Mouse (Mus musculus) stomach, embryonic 15.5 days (tissue): Measurements from ENCODE around the gene Snapin. TPM values are rescaled to one million over a fixed set of nuclear protein-coding genes. Genes with fewer than 3 reads are reported as not detected.

Experiments
- ATAC-seq: fragments of 200-750 bp; cut with Nextera tagmentation; 2 replicates; pipeline ENCODE4 v1.8.0; 2017; ENCODE audit warnings: low read depth, moderate number of reproducible peaks, moderate TSS enrichment; ENCODE audit not compliant: insufficient read depth, low FRiP score
- H3K27ac ChIP-seq: fragments of 300-500 bp; sonication (generic); 2 replicates; pipeline ENCODE4 v1.5.1; 2015; ENCODE audit warnings: mild to moderate bottlenecking, inconsistent platforms
- H3K27me3 ChIP-seq: fragments of 300-500 bp; sonication (generic); replicated peaks from 2 replicates; pipeline ENCODE4 v1.6.1; 2015; ENCODE audit warnings: inconsistent platforms
- H3K36me3 ChIP-seq: fragments of 300-500 bp; sonication (generic); 2 replicates; pipeline ENCODE4 v1.6.1; 2015; ENCODE audit warnings: inconsistent platforms
- H3K4me1 ChIP-seq: fragments of 300-500 bp; sonication (generic); 2 replicates; pipeline ENCODE4 v1.6.1; 2015; ENCODE audit warnings: inconsistent platforms
- H3K4me2 ChIP-seq: fragments of 300-500 bp; sonication (generic); 2 replicates; pipeline ENCODE4 v1.6.1; 2015; ENCODE audit warnings: mild to moderate bottlenecking, inconsistent platforms
- H3K4me3 ChIP-seq: fragments of 300-500 bp; sonication (generic); replicated peaks from 2 replicates; pipeline ENCODE4 v1.5.1; 2015; ENCODE audit warnings: inconsistent platforms
- H3K9ac ChIP-seq: fragments of 300-500 bp; sonication (generic); 2 replicates; pipeline ENCODE4 v1.6.1; 2015; ENCODE audit warnings: inconsistent platforms
- H3K9me3 ChIP-seq: fragments of 300-500 bp; sonication (generic); 2 replicates; pipeline ENCODE4 v1.6.1; 2016; ENCODE audit warnings: inconsistent platforms
- WGBS: fragments of 180-500 bp; shearing (Covaris S2); methylation state at CpG from one replicate; pipeline ENCODE4 v1.1.7; 2015; 5-methylcytosine and 5-hydroxymethylcytosine counted together
- polyA plus RNA-seq: library from polyadenylated mRNA; unstranded; fragments of >200 nt; fragmentation: Nextera tagmentation; extraction: Ambion mirVana; gene quantifications from 2 replicates; pipeline ENCODE4 v1.2.1, GENCODE M21; 2015

Gene Snapin
- polyA plus RNA-seq, 1 experiment from 2014 or later: 71.6 TPM

DNA sequence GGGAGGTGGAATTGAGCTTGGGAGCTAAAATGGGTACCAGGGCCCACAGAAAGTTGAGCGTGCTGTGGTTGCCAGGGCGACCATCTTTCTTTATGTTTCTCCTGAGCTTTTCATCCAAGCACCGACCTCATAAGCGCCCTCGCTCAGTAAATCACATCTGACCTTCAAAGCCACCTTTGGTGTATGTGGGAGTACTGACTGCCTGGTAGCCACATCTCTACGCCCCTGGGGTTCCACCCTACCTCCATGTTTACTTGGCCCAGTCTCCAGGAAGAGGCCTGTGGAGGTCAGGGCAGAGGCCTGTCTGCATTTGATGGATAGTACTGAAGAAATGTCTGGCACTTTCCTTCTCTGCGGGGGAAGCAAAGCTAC is 43.7 kb downstream of the Snapin start:
- Histone ChIP-seq H3K27ac (peak overlapping the region; percentile 89), H3K9ac (no peak overlapping the region), H3K27me3 (no peaks in the 10 kb centered on the region), H3K4me3 (peak overlapping the region; percentile 25), H3K9me3 (no peaks in the 10 kb centered on the region), H3K4me1 (peaks cover 8% of the 10 kb centered on the region), H3K4me2 (peak overlapping the region; percentile 57), H3K36me3 (no peaks in the 10 kb centered on the region)
- ATAC-seq: peak; percentile 6; the same call in 1 of the 2 replicates
- WGBS: 39% methylated on average over 7 of the region's 7 CpGs

DNA sequence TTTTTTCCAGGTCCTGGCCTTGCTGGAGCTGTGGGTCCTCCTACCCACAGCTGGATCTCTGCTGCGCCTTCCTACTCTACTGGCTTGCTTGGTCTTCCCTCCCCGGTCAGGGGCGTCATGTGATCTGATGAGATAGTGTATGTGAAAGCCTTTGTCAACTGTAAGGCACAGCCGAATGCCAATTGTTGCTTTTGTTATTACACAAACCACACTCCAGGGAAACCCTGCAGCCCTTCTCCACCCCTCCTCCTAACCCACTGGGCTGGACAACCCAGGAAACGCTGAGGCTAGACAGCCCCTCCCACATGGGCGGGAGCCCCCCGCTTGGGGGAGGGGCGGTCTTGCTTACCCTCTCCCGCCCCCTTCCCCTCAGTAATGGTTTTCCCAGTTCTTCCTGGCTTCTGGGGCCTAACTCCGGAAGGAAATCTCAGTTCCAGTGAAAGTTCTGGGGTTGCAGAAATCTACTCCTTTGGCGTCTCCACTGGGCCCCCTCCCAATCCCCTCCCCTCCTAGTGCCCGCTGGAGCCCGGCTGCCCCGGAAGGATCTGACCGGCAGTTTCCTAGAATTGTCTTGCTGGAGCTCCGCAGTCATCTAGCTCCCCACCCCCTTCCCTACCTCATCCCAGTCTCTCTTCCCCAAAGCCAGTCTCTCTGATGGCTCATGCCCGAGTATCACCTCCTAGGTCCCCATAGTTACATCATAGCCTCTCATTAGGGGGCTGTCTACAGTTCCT is 44.3 kb downstream of the Snapin start:
- peak; percentile 93 for ATAC-seq
- Histone ChIP-seq H3K4me3 (peak overlapping the region; percentile 25), H3K4me2 (peak overlapping the region; percentile 57), H3K27ac (peak overlapping the region; percentile 89), H3K36me3 (no peaks in the 10 kb centered on the region), H3K9ac (peak overlapping the region; percentile 16), H3K9me3 (no peaks in the 10 kb centered on the region), H3K27me3 (no peaks in the 10 kb centered on the region), H3K4me1 (peaks cover 8% of the 10 kb centered on the region)
- 0% methylated on average over 17 of the region's 17 CpGs for WGBS

DNA sequence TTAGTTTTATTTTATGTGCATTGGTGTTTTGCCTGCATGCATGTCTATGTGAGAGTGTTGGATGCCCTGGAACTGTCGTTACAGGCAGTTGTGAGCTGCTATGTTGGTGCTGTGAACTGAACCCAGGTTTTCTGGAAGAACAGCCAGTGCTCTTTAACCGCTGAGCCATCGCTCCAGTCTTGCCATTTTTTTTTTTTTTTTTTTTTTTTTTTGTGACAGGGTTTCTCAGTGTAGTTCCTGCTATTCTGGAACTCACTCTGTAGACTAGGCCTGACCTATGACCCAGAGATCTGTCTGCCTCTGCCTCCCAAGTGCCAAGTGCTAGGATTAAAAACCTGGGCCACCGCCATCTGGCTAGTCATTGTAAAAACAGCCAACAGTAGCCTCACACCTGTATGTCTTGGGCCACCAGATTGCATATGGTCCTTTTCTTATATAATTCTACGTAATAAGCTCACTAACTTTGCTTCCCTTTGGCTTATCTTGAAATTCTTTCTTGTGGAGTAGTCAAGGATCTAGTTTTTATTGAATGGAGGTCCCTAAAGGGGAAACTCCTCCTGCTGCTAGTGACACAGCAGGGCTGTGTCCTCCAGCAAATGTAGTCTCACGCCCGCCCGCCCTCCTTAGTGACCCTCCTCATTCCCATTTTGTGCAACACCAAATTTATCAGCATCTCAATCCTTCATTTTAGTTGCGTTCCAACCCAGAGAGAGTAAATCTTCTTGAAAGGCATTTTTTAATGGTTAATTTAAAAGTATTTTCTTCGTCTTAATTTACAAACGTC is 45.2 kb downstream of the Snapin start:
- H3K4me1 ChIP-seq: peaks cover 6% of the 10 kb centered on the region
- no peak for ATAC-seq
- peak overlapping the region; percentile 89 for H3K27ac ChIP-seq
- H3K4me3 ChIP-seq: no peak overlapping the region
- no peaks in the 10 kb centered on the region for H3K27me3 ChIP-seq
- H3K4me2 ChIP-seq: peak overlapping the region; percentile 57
- H3K36me3 ChIP-seq: no peaks in the 10 kb centered on the region
- WGBS: 59% methylated on average over 11 of the region's 11 CpGs
- H3K9ac ChIP-seq: no peak overlapping the region
- no peaks in the 10 kb centered on the region for H3K9me3 ChIP-seq

DNA sequence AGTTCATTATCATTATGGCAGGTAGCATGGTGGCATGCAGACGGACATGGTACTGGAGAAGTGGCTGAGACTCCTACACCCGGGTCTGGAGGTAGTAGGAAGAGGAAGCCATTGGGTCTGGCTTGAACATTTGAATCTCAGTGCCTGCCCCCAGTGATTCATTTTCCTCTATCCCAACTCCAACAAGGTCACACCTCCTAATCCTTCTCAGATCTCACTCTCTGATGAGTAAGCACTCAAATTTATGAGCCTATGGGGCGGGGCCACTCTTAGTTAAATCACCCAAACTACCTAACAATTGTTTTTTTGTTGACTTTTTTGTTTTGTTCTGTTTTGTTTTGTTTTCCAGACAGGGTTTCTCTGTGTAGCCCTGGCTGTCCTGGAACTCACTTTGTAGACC is 46.9 kb downstream of the Snapin start:
- no peaks in the 10 kb centered on the region for H3K36me3 ChIP-seq
- H3K4me2 ChIP-seq: no peak overlapping the region
- no peak overlapping the region for H3K27ac ChIP-seq
- H3K4me1 ChIP-seq: peaks cover 6% of the 10 kb centered on the region
- no peak overlapping the region for H3K4me3 ChIP-seq
- WGBS: 90% methylated on average over 3 of the region's 3 CpGs
- no peaks in the 10 kb centered on the region for H3K27me3 ChIP-seq
- H3K9me3 ChIP-seq: no peaks in the 10 kb centered on the region
- ATAC-seq: no peak
- no peak overlapping the region for H3K9ac ChIP-seq

DNA sequence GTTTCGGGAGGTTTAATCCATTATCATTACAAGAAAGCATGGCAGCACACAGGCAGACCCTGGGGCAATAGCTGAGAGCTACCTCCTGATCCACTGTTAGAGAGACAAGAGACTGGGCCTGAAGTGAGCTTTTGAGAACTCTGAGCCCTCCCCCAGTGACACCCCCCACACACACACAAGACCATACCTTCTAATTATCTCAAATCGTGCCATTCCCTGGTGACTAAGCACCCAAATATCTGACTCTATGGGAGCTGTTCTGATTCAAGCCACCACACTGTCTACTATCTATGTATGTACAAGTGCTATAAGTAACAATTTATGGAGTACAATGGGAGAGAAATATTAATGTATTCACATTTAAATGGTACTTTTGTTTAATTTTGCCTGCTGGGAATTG is 50.1 kb downstream of the Snapin start:
- H3K27ac ChIP-seq: no peak overlapping the region
- no peak overlapping the region for H3K4me2 ChIP-seq
- no peak overlapping the region for H3K9ac ChIP-seq
- H3K4me1 ChIP-seq: no peaks in the 10 kb centered on the region
- no peaks in the 10 kb centered on the region for H3K36me3 ChIP-seq
- H3K27me3 ChIP-seq: no peaks in the 10 kb centered on the region
- 82% methylated on average over 2 of the region's 2 CpGs for WGBS
- ATAC-seq: no peak
- H3K9me3 ChIP-seq: no peaks in the 10 kb centered on the region
- H3K4me3 ChIP-seq: no peak overlapping the region

Other genes starting within 250 kb of the Snapin start
- 21.4 and 22.5 TPM in 2 replicates for gene Creb3l4, start 247.5 kb downstream of the Snapin start, polyA plus RNA-seq
- gene Slc39a1, start 242.9 kb downstream of the Snapin start, polyA plus RNA-seq: 104 and 111 TPM in 2 replicates
- 16.5 and 22.3 TPM in 2 replicates for gene Crtc2, start 236.9 kb downstream of the Snapin start, polyA plus RNA-seq
- gene Dennd4b, start 225.8 kb downstream of the Snapin start, polyA plus RNA-seq: 4.0 and 4.2 TPM in 2 replicates
- 10.5 and 10.8 TPM in 2 replicates for gene Gatad2b, start 197.9 kb downstream of the Snapin start, polyA plus RNA-seq
- 14.5 and 16.1 TPM in 2 replicates for gene Slc27a3, start 101.1 kb downstream of the Snapin start, polyA plus RNA-seq
- 27.0 and 29.2 TPM in 2 replicates for gene Ints3, start 57.4 kb downstream of the Snapin start, polyA plus RNA-seq
- gene Npr1, start 25.2 kb downstream of the Snapin start, polyA plus RNA-seq: 5.3 and 5.7 TPM in 2 replicates
- gene Ilf2, start 14.9 kb downstream of the Snapin start, polyA plus RNA-seq: 151 and 168 TPM in 2 replicates
- 126 and 134 TPM in 2 replicates for gene Chtop, start 18.5 kb upstream of the Snapin start, polyA plus RNA-seq
- 66.9 and 75.9 TPM in 2 replicates for gene S100a1, start 23.4 kb upstream of the Snapin start, polyA plus RNA-seq
- gene S100a13, start 23.4 kb upstream of the Snapin start, polyA plus RNA-seq: 34.7 and 39.0 TPM in 2 replicates
- gene S100a14, start 35.8 kb upstream of the Snapin start, polyA plus RNA-seq: 43.9 and 74.6 TPM in 2 replicates
- 225 and 274 TPM in 2 replicates for gene S100a16, start 46.2 kb upstream of the Snapin start, polyA plus RNA-seq
- 0.77 and 1.2 TPM in 2 replicates for gene S100a3, start 69.5 kb upstream of the Snapin start, polyA plus RNA-seq
- not detected in 2 replicates for gene S100a2, start 99.2 kb upstream of the Snapin start, polyA plus RNA-seq
- gene Gm42674, start 110.9 kb upstream of the Snapin start, polyA plus RNA-seq: not detected in 2 replicates
- 13.0 and 13.6 TPM in 2 replicates for gene S100a4, start 112.7 kb upstream of the Snapin start, polyA plus RNA-seq
- gene S100a5, start 117.5 kb upstream of the Snapin start, polyA plus RNA-seq: 4.5 and 6.5 TPM in 2 replicates
- gene S100a6, start 121.8 kb upstream of the Snapin start, polyA plus RNA-seq: 503 and 642 TPM in 2 replicates
- 0.61 and 2.8 TPM in 2 replicates for gene S100a7a, start 163.0 kb upstream of the Snapin start, polyA plus RNA-seq
- gene S100a8, start 177.9 kb upstream of the Snapin start, polyA plus RNA-seq: 295 and 384 TPM in 2 replicates
- gene S100a9, start 204.7 kb upstream of the Snapin start, polyA plus RNA-seq: 183 and 235 TPM in 2 replicates
- gene Pglyrp4, start 235.9 kb upstream of the Snapin start, polyA plus RNA-seq: 0.09 TPM in 1 of 2 replicates, not detected in the other